Mouse (Mus musculus): ENCODE measurements around the gene Baat. TPM values are rescaled to one million over a fixed set of nuclear protein-coding genes. Genes with fewer than 3 reads are reported as not detected.
A peak's percentile ranks its signal among the peaks of the same experiment; 100 is the strongest.
"Not testable (repeated sequence)": the region's sequence is repeated elsewhere in the genome, so short reads cannot be mapped to it uniquely, and the experiment has no call there.

Gene Baat
- total RNA-seq, 2 experiments from 2014 or later = not detected

DNA sequence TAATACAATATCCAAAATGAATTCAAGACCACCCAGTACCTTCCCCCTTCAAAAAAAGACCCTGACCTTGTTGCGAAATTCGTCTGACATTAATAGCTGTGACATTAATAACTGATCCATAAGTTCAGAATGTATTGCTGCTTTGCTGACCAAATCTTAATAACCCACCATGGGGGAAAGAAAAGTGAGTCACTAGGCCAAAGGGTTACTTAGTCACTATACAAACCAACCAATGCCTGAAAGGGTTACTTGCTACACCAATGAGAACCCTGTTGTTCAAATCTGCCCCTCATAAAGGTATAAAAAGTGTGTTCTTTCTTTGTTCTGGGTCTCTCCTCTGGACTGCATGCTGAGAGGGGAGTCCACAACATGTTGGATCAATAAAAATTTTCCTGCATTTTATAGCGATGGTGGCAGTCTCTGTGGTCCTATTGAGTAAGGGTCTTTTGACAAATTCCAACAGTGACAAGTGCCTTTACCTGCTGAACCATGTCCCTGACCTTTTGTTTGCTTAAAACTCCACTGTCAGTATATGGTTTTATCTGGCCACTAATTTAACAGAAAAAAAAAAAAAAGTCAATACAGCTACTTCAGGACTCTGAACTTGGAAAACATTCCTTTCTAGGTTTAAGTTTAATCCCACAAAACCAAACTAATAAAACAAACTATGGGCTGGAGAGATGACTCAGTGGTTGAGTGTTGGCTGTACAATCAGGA lies 20.3 kb downstream of the Baat start:
- DNase-seq; intact Hi-C loops (cut with DNase I): not testable (repeated sequence)

DNA sequence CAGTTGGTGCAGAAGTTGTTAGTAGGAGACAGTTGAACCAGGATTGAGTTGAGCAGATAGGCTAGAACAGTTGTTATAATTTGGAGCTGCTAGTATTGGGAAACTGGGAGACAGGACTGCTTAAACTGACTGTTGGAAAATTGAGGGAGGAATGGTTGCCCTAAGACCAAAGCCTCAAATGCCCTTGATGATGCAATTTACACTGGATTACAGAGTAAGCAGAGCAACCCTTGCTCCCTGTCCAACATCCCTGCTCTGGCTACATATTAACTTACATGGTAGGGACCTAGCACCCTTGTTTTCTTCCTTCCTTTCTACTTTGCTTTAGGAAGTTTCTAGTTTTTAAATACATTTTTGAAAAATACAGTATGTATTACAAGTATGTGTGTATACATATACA lies 20.9 kb downstream of the Baat start:
- intact Hi-C loops (cut with DNase I) = no loop called here
- no peak for DNase-seq

DNA sequence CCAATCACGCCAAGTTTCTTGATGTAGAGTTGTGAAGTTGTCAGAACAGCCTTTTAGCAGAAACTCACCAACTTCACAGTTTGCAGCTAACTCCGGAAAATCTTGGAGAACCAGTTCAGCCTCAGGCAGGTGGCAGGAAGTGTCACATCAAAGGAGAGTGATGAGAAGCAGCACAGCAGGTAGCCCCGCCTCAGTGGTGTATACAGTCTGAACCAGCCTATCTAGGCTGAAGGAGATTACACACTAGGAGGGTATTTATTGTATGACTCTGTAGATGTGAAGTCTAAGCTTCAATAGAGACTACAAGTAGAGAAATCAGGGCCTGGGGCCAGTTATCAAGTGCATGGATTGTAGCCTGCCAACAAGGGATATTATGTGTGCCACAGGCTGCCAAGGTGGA lies 25.5 kb downstream of the Baat start:
- peak in 1 of 2 experiments; percentile 15 for DNase-seq
- intact Hi-C loops (cut with DNase I) = no loop called here

DNA sequence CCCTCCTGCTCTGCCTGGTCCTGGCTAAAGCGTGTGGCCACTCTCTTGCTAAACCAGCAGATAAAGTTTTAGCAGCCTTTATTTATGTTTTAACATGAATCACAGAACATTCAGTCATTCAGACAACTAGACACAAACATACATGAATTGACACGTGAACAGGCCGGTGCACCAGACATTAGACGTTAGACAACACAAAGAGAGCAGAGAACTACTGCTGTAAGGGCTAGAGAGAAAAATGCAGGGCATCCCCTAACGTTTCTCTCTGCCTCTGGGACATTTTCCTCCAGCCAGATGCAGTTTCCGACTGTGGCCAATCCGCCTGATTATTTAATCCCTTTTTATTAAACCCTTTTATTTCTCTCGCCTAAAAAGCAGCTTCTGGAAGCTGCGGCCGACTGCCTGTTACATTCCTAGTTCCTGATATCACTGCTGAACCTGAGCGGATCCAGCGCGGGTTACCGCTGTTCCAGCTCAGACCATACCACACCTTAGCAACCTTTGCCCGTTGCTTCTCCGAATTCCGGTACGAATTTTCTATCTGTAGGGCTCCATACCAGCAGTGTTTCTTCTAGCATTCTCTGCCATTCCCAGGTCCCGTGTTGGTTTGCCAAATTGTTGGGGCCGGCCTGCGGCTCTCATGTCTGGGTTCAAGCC lies 26.1 kb downstream of the Baat start:
- DNase-seq = no peak
- intact Hi-C loops (cut with DNase I) = no loop called here

DNA sequence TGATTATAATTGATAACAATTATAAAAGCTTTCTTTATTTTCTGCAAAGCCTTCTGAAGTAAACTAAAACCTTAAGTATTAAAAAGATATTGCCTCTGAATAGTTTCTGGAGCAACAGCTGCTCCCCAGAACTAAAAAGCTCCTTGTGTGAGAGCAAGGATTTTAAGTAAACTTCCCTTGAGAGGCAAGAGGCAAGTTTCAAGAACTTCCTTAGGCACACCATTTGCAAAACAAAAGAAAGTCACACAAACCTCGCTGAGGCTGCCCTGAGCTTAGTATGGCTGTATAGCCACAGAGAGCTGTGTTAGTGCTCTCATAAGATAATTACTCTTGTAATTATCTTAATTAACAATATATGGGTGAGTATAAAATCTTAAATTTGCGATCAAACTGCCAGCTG lies 27.3 kb downstream of the Baat start:
- DNase-seq; intact Hi-C loops (cut with DNase I): not testable (repeated sequence)

DNA sequence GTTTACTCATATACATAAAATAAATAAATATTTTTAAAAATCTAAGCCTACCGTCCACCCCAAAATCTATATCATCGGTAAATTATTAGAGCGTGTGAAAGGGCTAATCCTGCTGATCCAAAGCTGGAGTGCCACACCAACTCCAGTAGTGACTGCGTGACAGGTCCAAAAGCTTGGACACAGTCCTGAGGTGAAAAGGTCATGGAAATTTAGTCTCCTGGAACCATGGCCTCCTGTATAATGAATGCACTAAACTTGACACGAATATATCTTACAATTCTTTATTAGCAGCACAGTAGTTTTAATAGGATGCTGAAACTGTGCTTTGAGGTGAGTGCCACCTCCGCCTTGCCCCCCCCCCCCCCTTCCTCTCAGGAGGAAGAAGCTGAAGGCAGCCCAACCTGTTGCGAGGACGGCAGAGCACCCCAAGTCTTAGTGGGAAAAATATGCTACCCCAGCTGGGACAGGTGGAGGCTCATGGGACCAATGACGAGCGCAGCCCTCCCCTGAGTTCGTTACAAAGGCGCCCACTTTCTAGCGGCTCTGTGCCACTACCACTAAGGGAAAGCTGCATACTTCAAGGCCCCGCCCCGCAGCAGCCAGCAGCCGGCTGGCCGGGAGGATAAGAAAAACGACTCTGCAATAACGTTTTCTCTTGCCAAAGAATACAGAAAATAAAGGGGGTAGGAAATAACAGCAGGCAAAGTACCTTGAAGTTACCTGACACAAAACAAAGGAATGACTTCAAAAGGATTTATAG lies 28.1 kb downstream of the Baat start:
- DNase-seq = peak in 1 of 2 experiments; percentile 26
- intact Hi-C loops (cut with DNase I) = no loop called here

DNA sequence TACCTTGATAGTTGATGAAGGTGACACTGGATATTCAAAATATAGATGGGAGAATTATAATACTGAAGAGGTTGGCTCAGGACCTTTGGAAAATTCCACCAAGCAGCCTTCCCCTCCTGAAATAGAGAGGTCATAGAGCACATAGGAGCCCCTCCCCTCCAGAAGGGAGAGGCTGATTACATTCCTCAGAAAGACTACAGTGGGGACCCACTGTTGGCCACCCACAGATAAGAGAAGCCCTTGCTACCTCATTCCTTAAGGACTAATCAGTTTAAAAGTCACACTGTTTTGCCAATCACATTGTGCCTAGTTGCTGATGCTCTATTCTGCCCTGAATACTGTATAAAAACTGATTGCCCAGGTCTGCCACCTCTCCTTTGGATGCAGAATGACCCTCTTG lies 31.8 kb downstream of the Baat start:
- intact Hi-C loops (cut with DNase I) = no loop called here
- no peak for DNase-seq

DNA sequence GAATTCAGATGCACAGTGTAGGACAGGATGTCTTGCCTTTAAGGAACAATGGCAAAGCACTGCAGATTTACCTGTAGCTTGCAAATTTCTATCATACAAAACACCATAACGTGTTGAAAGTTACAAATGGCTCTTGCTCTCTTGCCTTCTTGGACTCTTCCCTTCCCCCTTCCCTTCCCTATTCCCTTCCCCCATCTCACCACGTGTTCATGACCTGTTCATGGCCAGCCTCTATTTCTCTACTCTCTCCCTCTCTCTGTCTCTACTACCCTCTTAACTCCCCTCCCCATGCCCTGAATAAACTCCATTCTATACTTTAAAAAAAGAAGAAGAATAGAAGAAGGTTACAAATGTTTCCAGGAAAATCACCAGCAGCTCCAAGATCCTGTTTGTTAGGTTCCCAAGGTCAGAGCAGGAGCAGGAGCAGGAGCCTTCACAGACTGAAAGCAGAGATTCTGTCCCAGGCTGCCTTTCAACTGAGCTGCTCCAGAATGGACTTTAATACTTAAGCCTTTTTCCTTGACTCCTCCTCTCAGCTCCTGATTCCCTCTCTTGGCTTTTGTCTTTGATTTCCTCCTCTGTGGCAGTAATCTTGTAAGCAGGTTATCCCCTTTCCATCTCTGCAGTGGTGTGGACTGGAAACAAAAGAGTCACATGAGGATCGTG lies 32.8 kb downstream of the Baat start, which contains the start of gene Acnat1:
Acnat1 (minus strand) TSS at position 478 of the 666 bp plus-strand sequence.
- intact Hi-C loops (cut with DNase I) = no loop called here
- DNase-seq = no peak

DNA sequence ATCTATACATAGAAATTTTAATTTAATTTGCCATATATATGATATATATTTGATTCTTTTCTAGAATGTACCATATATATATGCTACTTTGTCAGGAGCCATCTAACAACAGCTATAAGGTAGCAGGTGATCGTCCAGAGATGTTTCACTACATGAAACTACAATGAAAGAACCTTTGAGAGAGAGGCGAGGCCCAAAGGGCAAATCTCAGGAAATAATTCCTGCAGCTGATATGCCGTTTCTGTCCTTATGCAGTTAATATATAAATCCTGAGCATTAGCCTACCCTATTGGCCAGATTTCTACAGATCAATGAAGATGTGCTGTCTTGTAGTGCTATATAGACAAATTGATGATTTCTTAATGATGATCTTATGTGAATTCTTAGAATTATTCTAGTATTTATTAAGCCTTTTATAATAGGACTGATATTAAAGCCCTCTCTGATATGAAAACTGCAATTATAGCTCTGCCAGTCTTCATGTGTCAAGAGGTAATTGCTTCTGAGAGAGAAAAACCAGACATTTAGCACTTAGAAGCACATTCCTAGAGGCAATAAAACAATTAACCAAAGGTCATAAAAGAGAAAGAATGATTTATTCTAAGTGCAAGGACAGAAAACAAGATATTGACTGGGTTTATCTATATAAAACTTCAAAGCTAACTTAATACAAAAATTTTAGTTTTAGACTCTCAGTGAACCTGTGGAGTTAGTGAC lies 36.8 kb downstream of the Baat start:
- no peak for DNase-seq
- intact Hi-C loops (cut with DNase I) = no loop called here

DNA sequence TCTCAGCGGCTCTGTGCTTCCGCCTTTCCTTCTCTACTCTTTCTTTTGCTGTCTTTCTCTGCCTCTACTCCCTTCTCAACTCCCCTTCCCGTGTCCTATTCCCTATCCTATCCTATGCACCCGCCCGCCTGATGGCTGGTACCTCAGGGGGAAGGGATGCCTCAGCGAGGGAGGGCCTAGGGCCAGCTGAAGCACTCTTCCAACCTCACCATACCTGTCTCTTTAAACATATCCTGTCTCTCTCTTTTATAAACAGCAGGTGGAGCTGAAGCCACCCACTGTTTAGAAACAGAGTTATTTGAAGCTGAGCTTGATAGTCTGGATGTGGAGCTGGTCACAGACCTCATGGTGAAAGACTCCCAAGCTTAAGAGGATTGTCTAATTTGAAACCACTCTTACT lies 39.0 kb downstream of the Baat start:
- intact Hi-C loops (cut with DNase I) = no loop called here
- DNase-seq = no peak

DNA sequence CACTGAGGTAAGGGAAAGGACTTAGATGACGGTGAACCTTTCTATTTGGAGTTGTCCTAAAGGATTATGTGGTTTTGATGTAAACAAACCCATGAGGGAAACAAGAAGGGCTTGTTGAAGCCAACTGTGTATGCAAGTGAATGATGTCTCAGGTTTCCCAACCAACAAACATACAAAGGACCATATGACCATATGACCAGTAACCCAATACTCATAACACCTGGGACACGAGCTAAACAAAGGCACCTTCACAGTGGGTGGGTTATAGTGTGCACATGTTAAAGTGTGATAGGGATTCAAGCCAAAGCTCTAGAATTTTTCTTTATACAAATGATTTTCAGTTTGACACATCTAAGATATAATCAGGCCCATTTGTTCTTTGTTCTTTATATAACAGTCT lies 50.2 kb downstream of the Baat start:
- no peak for DNase-seq
- intact Hi-C loops (cut with DNase I) = no loop called here

DNA sequence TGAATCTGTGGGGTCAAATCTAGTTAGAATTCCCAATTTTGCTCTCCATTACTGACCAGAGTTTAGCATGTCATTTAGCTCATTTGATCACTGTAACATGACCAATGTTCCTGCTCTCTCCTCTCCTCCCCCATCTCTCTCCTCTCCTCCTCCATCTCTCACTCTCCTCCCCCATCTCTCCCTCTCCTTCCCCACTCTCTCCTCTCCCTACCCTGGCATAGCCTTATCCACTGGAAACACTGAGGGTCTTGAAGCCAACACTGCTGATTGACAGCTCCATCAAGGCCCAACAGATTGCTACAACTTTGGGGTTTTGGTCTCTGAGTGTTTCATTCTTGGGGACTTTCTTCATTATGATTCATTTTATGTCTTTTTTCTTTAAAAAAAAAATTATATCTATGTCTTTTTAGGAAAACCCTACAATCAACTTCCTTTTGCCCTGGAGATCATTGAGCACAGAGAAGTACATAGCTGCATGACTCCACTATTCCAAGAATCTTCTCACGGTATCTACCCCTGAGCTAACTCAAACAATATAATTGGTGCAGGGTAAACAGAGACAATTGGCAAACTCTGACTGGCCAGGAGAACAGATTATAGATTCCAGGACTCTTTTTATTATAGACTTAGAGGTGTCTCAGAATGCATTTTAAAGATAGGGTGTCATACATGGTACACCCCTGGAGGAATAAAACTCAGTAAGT lies 54.4 kb downstream of the Baat start:
- intact Hi-C loops (cut with DNase I) = no loop called here

DNA sequence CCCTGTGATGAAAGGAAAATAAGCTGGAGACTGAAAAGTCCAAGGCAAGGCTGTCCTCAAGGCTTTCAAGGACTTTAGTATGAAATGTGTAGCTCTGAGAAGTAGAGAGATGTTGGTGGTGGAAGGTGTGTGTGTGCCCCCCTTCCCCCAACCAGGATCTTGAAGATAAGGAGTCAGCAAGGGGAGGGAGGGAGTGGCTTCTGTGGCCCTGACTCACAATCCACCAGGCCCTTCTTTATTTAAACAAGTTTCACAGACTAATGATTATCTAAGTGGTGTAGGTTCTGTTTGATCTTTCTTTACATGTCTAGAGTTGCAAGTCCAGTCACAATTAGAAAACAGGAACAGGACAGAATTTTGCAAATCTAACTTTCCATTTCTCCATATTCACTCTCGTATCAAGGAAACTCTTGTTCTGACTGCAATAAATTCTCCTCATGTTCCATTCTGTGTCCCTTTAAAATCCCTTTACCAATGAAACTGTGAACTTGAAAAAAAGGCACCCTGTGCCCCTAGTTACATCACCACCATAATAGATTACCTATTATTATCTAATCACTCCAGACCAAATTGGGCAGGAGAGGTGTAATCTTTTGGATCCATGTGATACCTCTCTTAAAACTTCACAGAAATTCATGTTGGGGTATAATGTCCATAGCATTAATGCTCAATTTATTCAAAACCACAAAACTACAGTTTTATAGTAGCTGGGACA lies 55.1 kb downstream of the Baat start:
- intact Hi-C loops (cut with DNase I); DNase-seq: not testable (repeated sequence)

More for the DNA sequence above, 54.4 kb downstream of the Baat start:
- DNase-seq = no peak

Other genes starting within 250 kb of the Baat start
- not detected for gene Acnat2, start 98.4 kb downstream of the Baat start, total RNA-seq (2021)
- gene Acnat1, start 32.6 kb downstream of the Baat start, total RNA-seq (2021) = not detected
- 10 to 100 TPM; 38.8 to 39.1 TPM for gene Mrpl50, start 14.5 kb upstream of the Baat start, total RNA-seq (2021)
- 1 to 10 TPM; 6.4 to 7.6 TPM for gene Zfp189, start 14.6 kb upstream of the Baat start, total RNA-seq (2021)
- gene Aldob, start 43.0 kb upstream of the Baat start, total RNA-seq (2021) = under 1 TPM; 0.10 to 0.17 TPM
- 10 to 100 TPM; 40.4 to 43.5 TPM for gene Tmem246, start 91.3 kb upstream of the Baat start, total RNA-seq (2021)
- 10 to 100 TPM; 36.9 to 37.1 TPM for gene Rnf20, start 125.4 kb upstream of the Baat start, total RNA-seq (2021)
- gene Ppp3r2, start 175.5 kb upstream of the Baat start, total RNA-seq (2021) = not detected